Mouse (Mus musculus): ENCODE data around the gene Pgpep1l. TPM values are rescaled to one million over a fixed set of nuclear protein-coding genes. Genes with fewer than 3 reads are reported as not detected.
A peak's percentile ranks its signal among the peaks of the same experiment; 100 is the strongest.

The Pgpep1l gene
- polyA plus RNA-seq, 1 experiment, result not detected

DNA sequence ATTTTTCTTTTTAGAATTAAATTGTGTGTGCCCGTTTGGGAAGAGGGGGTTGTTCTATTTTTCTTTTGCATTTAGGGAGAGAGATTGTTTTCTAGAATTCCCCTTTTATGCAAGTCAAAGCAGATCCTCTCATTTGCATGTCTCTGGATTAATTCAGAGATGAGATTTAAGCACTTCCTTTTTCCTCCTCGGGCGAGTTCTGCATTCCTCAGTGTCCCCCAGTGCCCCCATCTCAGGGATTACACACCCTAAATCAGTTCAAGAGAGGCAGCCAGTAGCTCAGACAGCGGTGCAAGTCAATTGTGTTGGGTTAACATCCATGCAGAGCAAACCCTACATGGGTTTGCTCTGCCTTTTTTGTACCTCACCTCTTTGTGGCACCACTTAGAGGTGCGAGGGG is 50.2 kb downstream of the Pgpep1l start:
- Histone ChIP-seq H3K4me1 (ENCODE audit: control insufficient read depth, insufficient read depth, low read length) (no peaks in the 10 kb centered on the region), H3K27ac (ENCODE audit: control insufficient read depth, insufficient read depth, low read depth, low read length, poor library complexity) (no peak overlapping the region), H3K4me3 (replicated peaks; ENCODE audit: control insufficient read depth, low read depth, low read length) (no peak overlapping the region)
- 59% methylated on average over 5 of the region's 5 CpGs for WGBS
- TF ChIP-seq CTCF (IDR thresholded peaks at IDR 0.05; ENCODE audit: control insufficient read depth, insufficient read depth, low read length), result no peak
- no peak for TF ChIP-seq POLR2A (IDR thresholded peaks at IDR 0.05; ENCODE audit: borderline replicate concordance, control insufficient read depth, low read depth, low read length)

DNA sequence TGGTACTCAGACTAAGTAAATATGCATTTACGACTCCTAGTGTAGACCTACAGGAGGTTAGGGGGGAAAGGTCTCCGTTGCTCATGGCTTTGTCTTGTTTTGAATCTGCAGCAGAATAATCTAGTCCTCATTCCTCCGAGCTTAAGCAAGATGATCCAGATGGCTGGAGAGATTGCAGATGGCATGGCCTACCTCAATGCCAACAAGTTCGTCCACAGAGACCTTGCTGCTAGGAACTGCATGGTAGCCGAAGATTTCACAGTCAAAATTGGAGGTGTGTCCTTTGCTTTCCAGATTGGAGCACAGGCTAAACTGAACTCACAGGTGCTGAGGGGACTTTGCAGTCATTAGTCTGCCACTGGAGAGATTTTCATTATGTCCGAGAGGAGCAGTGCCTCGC is 52.1 kb downstream of the Pgpep1l start:
- Histone ChIP-seq H3K27ac (ENCODE audit: control insufficient read depth, insufficient read depth, low read depth, low read length, poor library complexity) (no peak overlapping the region), H3K4me1 (ENCODE audit: control insufficient read depth, insufficient read depth, low read length) (no peaks in the 10 kb centered on the region), H3K4me3 (replicated peaks; ENCODE audit: control insufficient read depth, low read depth, low read length) (no peak overlapping the region)
- TF ChIP-seq CTCF (IDR thresholded peaks at IDR 0.05; ENCODE audit: control insufficient read depth, insufficient read depth, low read length) (no peak), POLR2A (IDR thresholded peaks at IDR 0.05; ENCODE audit: borderline replicate concordance, control insufficient read depth, low read depth, low read length) (no peak)
- WGBS, result 82% methylated on average over 7 of the region's 7 CpGs

DNA sequence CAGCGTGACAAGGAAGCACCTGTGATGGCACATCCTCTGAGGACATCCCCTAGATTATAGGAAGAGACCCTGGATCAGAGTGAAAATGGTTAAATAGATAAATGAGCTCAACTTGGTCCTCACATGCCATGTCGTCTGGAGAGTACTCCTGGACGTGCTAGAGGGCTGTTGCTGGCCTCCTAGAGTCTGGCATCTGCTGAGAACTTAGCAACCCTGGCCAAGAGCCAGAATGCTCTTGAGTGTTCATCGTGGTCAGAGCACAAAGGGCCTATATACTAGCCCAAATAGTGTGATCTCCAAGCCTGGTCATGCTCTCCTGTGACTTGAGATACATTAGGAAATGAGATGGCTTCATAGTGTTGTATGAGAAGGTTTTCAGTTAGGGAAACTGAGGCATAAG is 53.6 kb downstream of the Pgpep1l start:
- TF ChIP-seq CTCF (IDR thresholded peaks at IDR 0.05; ENCODE audit: control insufficient read depth, insufficient read depth, low read length) (no peak), POLR2A (IDR thresholded peaks at IDR 0.05; ENCODE audit: borderline replicate concordance, control insufficient read depth, low read depth, low read length) (no peak)
- no peaks in the 10 kb centered on the region for H3K4me1 ChIP-seq (ENCODE audit: control insufficient read depth, insufficient read depth, low read length)
- WGBS, result 72% methylated on average over 4 of the region's 4 CpGs
- no peak overlapping the region for H3K27ac ChIP-seq (ENCODE audit: control insufficient read depth, insufficient read depth, low read depth, low read length, poor library complexity)
- H3K4me3 ChIP-seq (replicated peaks; ENCODE audit: control insufficient read depth, low read depth, low read length), result no peak overlapping the region

DNA sequence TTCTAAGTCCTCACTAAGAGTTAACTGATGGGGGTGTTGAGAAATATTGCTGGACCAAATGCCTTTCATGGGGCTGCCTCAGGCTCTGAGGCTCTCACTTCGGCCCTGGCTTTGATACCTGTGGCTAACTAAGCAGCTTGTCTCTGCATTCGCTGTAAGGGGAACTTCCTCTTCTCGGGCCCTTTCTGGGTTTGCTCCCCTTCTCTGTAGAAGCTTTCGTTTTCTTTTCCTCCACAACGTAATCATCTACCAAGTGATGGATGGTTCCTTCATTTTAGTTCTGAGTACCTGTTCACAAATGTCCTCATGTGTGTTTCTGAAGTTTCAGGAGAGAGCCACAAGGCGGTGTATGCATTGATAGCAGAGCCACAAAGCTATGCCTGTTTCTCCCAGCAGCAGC is 55.0 kb downstream of the Pgpep1l start:
- Histone ChIP-seq H3K4me3 (replicated peaks; ENCODE audit: control insufficient read depth, low read depth, low read length) (no peak overlapping the region), H3K27ac (ENCODE audit: control insufficient read depth, insufficient read depth, low read depth, low read length, poor library complexity) (no peak overlapping the region), H3K4me1 (ENCODE audit: control insufficient read depth, insufficient read depth, low read length) (no peaks in the 10 kb centered on the region)
- 24% methylated on average over 6 of the region's 6 CpGs for WGBS
- TF ChIP-seq POLR2A (IDR thresholded peaks at IDR 0.05; ENCODE audit: borderline replicate concordance, control insufficient read depth, low read depth, low read length) (no peak), CTCF (IDR thresholded peaks at IDR 0.05; ENCODE audit: control insufficient read depth, insufficient read depth, low read length) (no peak)

DNA sequence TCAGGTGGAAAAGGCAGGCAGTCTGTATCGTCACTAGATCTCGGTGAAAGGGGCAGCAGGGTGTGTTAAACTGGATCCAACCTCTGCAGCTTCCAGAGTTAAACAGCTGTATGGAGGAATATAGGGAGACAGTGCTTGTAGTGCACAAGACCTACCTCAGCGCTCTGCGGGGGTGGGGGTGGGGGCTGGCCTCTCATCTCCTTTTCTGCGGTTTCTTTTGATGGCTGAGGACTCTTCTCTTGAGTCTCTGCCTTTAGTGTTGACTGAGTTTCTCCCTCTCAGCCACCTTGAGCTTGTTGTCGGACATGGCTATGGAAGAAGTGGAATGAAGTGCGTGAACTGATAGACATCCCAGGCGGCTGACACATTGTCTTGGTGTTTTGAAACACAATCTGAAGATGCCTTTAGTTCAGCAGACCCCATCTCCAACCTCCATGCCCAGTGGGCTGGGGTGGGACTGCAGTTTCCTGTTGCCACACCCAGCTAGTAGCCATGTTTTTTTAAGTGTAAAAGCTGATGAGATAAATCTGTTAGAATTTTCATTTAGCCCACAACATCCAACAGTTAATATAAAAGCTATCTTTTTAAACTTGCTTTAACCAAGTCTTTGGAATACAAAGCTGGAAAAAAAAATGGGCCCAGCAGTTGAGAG is 58.1 kb downstream of the Pgpep1l start:
- 89% methylated on average over 8 of the region's 8 CpGs for WGBS
- no peak overlapping the region for H3K4me3 ChIP-seq (replicated peaks; ENCODE audit: control insufficient read depth, low read depth, low read length)
- H3K4me1 ChIP-seq (ENCODE audit: control insufficient read depth, insufficient read depth, low read length), result no peaks in the 10 kb centered on the region
- TF ChIP-seq CTCF (IDR thresholded peaks at IDR 0.05; ENCODE audit: control insufficient read depth, insufficient read depth, low read length) (no peak), POLR2A (IDR thresholded peaks at IDR 0.05; ENCODE audit: borderline replicate concordance, control insufficient read depth, low read depth, low read length) (no peak)
- no peak overlapping the region for H3K27ac ChIP-seq (ENCODE audit: control insufficient read depth, insufficient read depth, low read depth, low read length, poor library complexity)

DNA sequence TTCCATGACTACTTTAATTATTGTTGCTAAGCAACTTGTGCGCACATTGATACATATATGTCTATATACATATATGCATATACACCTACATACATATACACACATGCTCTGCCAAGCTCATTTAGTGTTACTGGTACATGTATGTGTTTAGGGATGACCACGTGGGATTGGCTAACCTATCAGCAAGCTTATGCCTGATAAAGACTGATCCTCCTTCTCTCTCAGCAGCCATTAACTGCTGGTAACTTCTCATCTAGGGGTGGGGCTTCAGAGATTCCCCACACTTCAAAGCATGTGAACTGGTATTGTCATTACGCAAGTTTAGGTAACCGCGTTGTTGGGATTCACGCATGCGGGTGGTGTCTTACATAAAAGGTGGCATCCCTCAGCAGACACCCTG is 64.4 kb downstream of the Pgpep1l start:
- Histone ChIP-seq H3K27ac (ENCODE audit: control insufficient read depth, insufficient read depth, low read depth, low read length, poor library complexity) (no peak overlapping the region), H3K4me3 (replicated peaks; ENCODE audit: control insufficient read depth, low read depth, low read length) (no peak overlapping the region), H3K4me1 (ENCODE audit: control insufficient read depth, insufficient read depth, low read length) (no peaks in the 10 kb centered on the region)
- TF ChIP-seq CTCF (IDR thresholded peaks at IDR 0.05; ENCODE audit: control insufficient read depth, insufficient read depth, low read length), result no peak
- TF ChIP-seq POLR2A (IDR thresholded peaks at IDR 0.05; ENCODE audit: borderline replicate concordance, control insufficient read depth, low read depth, low read length), result no peak
- WGBS, result 66% methylated on average over 7 of the region's 7 CpGs

DNA sequence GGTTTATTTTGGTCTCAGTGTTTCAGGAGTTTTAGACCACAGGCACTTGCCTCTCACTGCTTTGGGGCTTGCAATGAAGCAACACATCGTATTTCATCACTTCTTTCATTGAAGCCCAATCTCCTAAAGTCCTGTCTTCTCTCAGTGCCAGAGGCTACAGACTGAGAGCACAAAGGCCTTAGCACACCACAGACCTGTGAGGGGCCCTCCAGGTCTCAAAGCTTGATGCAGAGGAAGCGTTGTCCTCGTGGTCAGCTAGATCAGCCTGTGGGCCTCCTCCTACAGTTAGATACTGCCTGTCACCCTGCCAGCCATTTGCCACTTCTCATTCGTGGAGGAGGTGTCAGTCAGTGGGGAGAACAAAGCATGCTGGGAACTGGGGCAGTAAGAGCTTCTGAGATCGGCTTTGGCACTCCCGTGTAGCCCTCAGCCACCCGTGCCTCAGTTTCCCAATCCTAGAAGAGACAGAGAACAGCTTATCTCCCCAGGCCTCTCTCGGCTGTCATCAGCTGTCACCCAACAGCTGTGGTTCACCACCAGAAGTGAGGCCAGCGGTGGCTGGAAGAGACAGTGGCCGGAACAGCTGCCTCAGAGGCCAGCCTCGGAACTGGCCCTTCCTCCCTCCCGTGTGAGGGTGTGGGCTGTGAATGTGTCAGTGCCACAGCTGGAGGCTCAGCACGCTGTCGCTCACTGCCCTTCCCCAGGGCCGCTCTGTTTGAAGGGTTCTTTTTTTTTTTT is 69.9 kb downstream of the Pgpep1l start:
- WGBS, result 36% methylated on average over 15 of the region's 15 CpGs
- TF ChIP-seq CTCF (IDR thresholded peaks at IDR 0.05; ENCODE audit: control insufficient read depth, insufficient read depth, low read length) (no peak), POLR2A (IDR thresholded peaks at IDR 0.05; ENCODE audit: borderline replicate concordance, control insufficient read depth, low read depth, low read length) (no peak; the same call in 1 of the 2 replicates)
- Histone ChIP-seq H3K27ac (ENCODE audit: control insufficient read depth, insufficient read depth, low read depth, low read length, poor library complexity) (peak overlapping the region; percentile 32), H3K4me3 (replicated peaks; ENCODE audit: control insufficient read depth, low read depth, low read length) (no peak overlapping the region), H3K4me1 (ENCODE audit: control insufficient read depth, insufficient read depth, low read length) (peaks cover 1% of the 10 kb centered on the region; the same call in 1 of the 2 replicates)

DNA sequence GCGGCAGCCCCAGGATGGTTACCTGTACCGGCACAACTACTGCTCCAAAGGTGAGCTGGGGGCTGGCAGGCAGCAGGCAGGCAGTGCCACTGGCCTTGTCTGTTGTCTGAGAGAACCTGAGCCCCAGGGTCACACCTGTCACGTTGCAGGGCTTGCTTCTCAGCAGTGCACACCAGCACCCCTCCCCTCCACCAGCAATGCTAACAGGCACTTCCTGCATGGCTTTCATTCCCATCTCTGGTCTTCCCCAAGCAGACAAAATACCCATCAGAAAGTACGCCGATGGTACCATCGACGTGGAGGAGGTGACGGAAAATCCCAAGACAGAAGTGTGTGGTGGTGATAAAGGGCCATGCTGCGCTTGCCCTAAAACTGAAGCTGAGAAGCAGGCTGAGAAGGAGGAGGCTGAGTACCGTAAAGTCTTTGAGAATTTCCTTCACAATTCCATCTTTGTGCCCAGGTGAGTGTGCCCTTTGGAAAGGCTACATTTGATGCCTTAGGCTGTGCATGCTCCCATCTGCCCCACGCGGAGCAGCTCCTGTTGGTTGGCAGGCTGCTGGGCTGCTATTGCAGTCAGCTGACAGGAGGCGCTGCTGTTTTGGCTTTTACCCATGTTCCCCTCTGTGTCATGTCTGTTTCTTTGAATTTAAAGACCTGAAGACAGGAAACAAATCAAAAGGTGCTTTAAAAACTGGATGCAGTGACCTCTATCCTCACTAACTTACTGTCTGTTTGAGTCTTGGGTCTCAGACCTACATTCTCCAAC is 74.2 kb downstream of the Pgpep1l start:
- WGBS, result 59% methylated on average over 13 of the region's 13 CpGs
- H3K4me1 ChIP-seq (ENCODE audit: control insufficient read depth, insufficient read depth, low read length), result peaks cover 1% of the 10 kb centered on the region; the same call in 1 of the 2 replicates
- H3K27ac ChIP-seq (ENCODE audit: control insufficient read depth, insufficient read depth, low read depth, low read length, poor library complexity), result peak overlapping the region; percentile 13; the same call in 1 of the 2 replicates
- peak overlapping the region; percentile 5 for H3K4me3 ChIP-seq (replicated peaks; ENCODE audit: control insufficient read depth, low read depth, low read length)
- TF ChIP-seq POLR2A (IDR thresholded peaks at IDR 0.05; ENCODE audit: borderline replicate concordance, control insufficient read depth, low read depth, low read length) (no peak), CTCF (IDR thresholded peaks at IDR 0.05; ENCODE audit: control insufficient read depth, insufficient read depth, low read length) (no peak; the same call in 1 of the 2 replicates)

All from bone marrow, adult 2 months (tissue).